Mouse (Mus musculus): ENCODE data around the gene Plxdc1.
"Not testable (repeated sequence)": the region's sequence is repeated elsewhere in the genome, so short reads cannot be mapped to it uniquely, and the experiment has no call there.

The Plxdc1 gene

DNA sequence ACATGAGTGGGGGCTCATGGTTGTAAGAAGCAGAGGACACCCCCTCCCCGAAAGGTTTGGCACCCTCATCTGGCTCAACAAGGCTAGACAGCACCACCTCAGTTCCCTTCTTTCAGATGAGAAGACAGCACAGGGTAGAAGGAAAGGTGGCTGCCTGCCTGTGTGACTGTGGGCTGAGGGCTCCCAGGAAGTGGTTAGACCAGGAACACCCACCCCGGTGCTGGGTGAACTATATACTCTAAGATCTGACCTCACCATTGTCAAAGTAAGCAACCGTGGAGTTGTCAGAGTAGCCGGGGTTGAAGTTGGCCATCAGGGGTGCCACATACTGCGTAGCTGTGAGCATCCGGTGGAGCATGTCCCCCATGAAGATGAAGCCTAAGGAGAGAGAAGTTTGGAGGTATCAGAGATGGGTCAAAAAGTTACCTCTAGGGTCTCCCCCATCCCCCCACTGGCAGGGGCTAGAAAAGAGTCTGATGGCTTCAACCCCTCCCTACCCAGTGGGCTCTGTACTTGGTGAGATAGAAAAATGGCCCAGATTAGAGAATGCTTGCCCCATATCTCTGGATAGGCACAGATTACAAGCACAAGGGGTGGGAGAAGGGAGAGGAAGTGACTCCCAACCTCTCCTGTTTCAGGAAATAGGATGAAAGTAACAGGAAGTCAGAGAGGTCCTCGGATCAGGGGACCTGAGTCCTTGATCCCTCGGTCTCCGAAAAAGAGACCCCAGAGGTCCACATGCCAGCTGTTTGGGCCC is 30.9 kb downstream of the Plxdc1 start:
- DNase-seq (ENCODE audit: low read depth, low spot score): no peak

DNA sequence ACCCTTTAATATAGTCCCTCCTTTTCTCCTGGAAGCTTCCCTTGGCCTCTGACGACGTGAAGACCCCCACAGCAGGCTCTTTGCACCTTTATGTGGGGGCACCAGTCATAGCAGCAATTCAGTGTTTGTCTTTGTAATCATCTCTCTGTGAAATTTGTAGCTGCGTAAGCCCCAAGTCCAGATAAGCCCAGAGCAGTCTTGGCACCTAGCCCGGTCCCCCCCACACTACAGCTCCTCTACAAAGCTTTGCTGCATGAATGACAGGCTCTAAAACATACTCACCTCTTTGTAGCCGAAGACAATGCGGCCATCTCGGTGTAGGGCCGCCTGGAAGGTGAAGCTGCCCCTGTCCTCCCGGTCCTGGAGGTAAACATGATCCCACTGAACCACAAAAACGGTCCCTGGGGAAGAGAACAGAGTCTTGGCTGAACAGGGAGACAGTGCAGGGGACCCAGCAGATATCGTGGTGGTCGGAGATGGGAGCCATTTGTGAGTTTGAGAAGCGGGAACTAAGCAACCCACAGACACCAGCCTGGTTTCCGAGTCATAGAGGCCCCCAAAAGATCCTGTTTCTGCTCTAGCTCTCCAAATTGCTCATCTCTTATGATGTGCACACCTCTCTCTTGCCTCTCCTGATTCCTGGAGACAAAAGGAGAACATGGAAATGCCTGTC is 31.6 kb downstream of the Plxdc1 start:
- no peak for DNase-seq (ENCODE audit: low read depth, low spot score)

DNA sequence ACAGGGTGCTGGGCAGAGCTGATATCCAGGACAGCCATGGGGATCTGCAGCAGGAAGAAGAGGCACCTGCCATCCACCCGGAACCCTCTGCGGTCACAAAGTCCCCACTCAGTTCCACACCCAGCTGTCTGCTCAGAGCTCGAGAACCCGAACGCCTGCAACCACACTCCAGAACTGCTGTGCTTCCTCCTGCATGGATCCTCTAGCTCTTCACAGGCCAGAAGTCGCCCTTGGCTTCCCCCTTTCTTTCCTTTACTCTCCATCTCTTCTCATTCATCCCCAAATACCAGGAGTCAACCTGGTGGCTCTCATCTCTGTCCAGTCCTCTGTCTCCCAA is 32.3 kb downstream of the Plxdc1 start:
- no peak for DNase-seq (ENCODE audit: low read depth, low spot score)

DNA sequence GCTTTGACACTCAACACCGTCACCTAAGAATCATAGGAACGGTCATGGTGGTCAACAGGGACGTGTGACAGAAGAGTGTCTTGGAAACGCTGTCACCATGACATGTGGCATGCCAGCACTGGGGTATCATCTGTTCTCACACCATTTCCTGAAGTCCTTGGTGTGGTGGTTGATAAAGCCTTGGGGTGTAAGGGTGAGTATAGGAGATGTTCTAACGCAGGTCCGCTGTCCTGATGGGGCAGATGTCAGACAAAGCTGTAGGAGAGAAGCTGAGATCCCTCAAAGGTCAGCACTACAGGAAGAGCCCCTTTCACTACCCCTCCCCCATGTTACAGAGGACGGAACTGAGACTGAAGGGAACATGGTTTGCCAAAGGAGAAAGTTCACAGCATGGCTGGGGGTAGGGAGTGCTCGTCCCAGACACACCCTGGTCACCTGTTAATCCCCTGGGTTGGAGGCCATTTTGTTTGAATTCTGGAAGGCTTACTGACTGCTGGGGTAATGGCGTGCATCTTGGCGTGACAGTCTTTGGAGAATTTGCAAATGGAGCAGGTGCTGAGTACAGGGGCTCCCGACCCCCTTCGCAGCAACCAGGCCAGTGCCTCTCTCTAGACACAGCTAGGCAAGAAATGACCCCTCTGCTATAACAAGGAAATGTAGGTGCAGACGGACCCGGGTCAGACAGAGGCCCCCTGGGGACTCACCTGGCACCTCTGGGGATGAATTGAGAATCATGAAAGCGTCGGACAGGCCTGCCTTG is 32.9 kb downstream of the Plxdc1 start:
- DNase-seq (ENCODE audit: low read depth, low spot score): no peak

DNA sequence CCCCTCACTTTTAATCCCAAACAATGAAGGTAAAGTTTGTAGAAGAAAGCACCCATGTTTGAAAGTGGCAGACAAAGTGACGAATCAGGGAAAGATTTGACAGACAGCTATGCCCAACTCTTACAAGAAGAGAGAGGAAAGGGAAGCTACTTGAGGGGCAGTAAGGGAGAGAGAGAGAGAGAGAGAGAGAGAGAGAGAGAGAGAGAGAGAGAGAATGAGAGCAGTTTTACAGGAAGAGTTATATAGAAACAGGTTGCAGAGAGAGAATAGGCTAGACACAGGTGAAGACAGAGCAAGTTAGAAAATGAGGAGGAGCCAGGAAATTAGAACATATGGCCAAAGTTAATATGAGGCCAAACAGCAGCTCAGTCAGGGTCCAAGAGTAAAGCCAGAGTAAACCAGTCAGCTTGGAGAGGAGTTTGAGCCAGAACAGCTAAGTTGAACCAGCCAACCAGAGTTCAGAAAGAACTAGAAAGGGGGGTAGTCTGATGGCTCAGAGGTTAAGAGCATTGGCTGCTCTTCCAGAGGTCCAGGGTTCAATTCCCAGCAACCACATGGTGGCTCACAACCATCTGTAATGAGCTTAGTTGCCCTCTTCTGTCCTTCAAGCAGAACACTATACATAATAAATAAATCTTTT is 33.8 kb downstream of the Plxdc1 start:
- DNase-seq (ENCODE audit: low read depth, low spot score): no peak

DNA sequence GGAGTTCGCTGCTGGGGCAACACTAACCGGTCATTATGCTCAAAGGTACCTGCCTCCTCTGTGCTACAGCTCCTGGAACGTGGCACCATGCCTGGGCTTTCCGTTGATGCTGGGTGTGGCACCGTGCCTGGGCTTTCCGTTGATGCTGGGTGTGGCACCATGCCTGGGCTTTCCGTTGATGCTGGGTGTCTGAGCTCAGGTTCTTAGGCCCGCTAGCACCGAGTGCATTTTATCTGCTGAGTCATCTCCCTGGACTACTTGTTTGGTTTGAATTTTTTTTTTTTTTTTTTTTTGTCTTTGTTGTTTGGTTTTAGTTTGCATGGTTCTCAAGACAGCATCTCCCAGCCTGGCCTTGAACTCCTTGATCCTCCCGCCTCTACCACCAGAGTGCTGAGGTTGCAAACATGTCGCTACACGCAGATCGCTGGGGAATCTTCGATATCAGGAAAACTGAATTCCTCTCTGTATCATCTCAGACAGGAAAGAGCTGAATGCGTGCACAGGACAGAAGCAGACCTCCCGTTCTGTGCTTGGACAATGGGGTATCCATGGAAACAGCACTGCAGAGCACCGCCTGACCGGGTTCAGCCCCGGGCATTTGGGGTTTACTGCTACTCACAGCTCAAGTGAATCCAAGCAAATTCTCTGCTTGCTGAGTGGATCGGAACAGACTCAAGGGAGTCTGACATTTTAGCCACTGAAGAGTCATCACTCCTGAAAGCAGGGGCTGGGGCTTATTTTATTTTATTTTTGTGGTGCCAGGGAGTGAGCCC is 36.4 kb downstream of the Plxdc1 start:
- peak; percentile 75 for DNase-seq (ENCODE audit: low read depth, low spot score)

DNA sequence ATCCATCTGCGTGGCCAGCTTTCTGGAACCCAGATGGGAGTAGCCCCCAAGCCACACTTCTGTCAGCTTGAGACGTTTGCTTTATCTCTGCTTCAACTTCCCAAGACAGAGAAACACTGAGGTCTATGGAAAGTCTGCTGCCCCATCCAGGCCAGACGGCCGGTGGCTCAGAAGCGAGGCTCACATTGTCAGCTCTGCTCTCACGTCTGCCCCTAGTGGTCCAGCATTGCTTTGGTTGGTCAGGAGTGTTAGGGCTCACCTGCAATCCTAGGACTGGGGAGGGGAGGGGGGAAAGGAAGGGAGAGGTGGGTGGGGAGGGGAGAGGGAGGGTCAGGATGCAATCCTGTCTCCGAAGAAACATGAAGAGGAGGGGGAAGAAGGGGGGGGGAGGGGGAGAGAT is 38.8 kb downstream of the Plxdc1 start:
- peak; percentile 56 for DNase-seq (ENCODE audit: low read depth, low spot score)

DNA sequence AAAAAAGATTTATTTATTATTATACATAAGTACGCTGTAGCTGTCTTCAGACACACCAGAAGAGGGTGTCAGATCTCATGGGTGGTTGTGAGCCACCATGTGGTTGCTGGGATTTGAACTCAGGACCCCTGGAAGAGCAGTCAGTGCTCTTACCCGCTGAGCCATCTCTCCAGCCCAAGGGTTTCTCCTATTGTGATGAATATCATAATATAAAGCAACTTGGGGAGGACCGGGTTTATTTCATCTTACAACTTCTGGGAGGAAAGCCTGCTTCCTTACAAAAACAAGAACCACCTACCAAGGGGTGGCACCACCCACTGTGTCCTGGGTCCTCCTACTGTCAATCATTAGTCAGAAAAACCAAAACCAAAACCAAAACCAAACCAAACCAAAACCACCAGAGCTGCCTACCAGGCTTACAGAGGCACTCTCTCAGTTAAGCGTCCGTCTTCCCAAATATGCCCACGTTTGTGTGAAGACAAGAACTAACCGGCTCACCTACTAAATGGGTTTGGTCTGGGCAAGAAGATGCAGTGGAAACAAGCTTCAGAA is 40.4 kb downstream of the Plxdc1 start:
- DNase-seq (ENCODE audit: low read depth, low spot score): not testable (repeated sequence)

DNA sequence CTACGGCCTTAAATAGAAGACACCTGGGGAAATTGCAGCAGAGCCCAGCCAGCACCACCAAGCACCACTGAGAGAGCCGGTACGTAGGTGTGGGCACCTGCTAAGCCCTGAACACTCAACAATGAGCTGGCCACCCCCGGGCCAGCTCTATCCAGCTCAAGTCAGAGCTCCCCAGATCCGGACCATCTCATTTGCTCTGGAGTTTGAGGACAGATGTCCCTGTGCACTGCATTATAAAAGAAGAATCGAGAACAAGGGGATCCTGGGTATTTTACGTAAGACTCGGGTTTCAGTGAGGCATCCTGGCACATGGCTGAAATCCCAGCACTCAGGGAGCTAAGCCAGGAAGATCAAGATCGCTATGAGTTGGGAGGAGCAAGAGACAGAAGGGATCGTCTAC is 41.2 kb downstream of the Plxdc1 start:
- DNase-seq (ENCODE audit: low read depth, low spot score): no peak

DNA sequence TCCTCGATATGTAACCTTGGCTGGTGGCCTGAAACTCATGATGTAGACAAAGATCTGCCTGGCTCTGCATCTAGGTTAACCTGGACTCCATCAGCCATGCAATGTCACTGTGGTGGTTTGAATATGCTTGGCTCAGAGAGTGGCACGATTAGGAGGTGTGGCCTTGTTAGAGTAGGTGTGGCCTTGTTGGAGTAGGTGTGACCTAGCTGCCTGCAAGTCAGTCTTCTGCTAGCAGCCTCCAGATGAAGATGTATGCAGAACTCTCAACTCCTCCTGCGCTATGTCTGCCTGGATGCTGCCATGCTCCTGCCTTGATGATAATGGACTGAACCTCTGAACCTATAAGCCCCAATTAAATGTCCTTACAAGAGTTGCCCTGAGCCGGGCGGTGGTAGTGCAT is 43.0 kb downstream of the Plxdc1 start:
- DNase-seq (ENCODE audit: low read depth, low spot score): no peak

DNA sequence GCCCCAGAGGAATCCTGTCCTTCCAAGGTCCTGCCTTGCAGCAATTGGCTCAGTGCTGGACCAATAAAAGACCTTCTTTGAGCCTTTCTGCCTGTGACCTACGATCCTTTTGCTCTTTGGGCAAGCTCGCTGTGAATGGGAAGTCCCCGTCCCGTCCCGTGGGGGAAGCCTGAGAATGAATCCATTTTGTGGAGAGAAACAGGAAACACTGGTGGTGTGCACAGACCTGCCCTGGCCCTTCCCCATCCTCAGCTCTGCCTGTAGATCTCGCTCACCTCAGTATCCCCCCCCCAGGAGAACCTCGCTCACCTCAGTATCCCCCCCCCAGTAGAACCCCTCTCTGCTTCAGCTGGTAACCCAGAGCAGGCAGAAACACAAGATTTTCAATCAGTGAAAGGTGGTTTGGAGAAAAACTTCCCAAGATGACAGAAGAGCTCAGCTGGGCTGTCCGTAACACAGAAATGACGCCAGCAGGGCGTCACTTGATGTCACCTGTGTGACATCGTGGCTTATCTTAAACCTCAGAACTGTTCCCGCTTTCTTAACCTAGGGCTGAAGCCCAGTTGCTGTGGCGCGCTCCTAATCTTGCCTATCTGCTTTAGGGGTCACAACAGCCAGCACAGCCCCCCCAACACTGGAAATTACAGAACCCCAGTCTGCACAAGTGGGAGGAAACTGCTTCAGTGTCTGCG is 43.7 kb downstream of the Plxdc1 start:
- no peak for DNase-seq (ENCODE audit: low read depth, low spot score)

DNA sequence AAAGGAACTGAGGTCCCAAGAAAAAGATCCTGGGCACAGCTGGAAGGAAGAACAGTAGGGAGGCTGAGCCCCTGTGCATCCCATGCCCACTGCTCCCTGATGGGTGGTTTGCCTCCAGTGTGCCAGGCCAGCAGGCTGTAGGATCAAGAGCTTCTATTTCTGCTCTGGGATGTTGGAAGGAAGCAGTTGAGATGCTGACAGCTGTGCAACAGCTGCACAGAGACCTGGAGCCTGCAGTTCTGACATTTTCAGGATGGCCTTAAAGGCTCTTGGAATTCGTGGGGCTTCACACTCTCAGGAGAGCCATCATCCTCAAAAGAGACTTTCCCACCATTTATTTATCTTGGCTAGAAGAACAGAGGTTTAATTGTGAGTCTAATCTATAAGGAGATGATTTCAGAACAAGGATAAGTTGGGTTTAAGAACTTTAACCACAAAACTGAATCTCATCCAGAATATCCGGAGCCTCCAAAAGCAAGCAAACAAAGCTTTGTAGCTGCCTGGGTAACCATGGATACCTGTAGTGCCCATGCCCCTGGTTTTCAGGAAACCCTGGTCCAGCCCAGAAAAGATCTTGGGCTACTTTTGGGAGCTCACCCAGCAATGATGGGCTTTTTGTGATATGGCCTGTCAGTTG is 48.7 kb downstream of the Plxdc1 start:
- no peak for DNase-seq (ENCODE audit: low read depth, low spot score)

DNA sequence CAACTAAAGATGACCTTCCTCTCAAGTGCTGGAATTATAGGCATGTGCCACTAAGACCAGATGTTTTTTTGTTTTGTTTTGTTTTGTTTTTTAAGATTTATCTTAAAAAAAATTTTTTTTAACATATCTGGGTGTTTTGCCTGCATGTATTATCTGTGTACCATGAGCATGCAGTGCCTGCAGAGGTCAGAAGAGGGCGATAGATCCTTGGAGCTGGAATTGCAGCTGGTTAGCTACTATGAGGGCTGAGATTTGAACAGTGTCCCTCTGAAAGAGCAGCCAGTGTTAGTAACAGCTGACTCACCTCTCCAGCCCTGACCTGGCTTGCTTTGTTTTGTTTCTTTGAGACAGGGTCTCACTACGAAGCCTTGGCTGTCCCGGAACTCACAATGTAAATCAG is 49.5 kb downstream of the Plxdc1 start:
- DNase-seq (ENCODE audit: low read depth, low spot score): peak; percentile 66

DNA sequence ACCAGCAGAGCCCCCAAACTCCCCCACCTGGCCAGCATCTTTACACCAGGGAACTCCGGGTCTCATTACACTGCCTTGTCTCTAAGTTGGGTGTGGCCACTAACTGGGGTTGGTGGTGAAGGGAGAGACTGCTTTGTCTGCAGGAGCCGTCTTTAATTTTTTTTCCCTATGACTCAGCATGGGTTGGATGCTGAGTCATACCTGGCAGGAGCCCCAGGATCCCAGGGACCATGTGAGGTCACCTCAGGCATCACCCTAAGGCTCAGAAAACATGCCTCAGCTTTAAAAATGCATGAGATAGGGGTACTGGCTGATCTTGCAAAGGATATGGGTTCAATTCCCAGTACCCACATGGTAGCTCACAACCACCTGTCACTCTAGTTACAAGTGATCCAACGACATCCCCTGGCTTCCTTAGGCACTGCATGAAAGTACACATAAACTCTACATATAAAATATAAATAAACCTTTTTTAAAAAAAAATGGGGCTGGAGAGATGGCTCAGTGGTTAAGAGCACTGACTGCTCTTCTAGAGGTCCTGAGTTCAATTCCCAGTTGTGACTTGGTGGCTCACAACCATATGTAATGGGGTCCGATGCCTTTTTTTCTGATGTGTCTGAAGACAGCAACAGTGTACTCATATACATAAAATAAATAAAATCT is 50.2 kb downstream of the Plxdc1 start:
- DNase-seq (ENCODE audit: low read depth, low spot score): no peak

DNA sequence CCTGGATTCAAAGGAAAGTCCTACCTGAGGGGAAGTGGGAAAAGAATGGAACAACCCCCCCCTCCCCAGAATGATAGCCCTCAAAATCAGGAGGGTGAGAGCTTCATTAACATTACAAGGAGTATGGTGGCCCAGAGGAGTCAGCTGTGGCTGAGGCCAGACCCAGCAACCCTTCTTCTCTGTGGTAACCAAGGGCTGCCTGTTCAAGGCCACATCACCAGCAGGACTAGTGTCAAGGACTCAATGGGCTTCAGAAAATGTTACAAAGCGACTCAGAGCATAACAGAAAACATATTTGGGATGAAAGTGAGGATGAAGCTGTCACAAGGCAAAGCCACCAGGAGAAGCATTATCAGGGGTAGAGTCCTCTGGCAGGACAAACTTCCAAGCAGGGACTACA is 52.7 kb downstream of the Plxdc1 start:
- DNase-seq (ENCODE audit: low read depth, low spot score): no peak

DNA sequence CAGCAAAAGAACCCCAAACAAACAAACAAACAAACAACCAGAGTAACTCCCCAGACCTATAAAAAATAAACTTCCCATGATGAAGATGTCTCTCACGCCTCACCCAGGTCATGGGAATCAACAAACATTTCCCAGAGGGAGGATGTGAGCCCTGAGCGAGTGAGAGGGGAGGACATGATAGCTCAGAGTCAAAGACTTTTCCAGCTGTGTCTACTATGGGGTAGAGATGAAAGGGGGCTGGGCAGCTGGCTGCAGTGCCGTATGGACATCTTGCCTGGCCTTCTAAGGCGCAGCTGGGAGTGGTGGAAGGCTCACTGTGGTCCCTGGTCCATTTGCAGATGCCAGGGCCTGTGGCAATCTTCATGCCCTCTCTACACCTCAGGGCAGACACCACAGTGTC is 57.3 kb downstream of the Plxdc1 start:
- no peak for DNase-seq (ENCODE audit: low read depth, low spot score)

DNA sequence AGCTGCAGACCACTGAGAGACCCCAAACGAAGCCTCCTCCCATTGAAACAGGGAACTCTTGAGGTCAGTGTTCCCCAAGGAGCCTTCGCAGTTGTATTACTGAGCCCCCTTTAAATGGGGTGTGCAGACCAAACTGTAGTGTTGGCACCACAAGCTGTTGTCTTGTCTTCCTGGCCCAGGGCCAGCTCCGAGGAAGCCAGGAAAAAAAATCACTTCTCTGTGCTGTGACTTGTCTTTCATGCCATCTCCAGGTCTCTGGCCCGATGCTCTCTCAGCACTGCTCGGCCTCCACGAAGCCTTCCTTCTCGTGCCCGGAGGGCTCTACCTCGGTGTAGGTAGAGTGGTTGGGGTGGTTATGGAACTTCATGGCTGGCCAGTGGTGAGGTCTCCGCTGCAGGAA is 62.0 kb downstream of the Plxdc1 start:
- no peak for DNase-seq (ENCODE audit: low read depth, low spot score)

DNA sequence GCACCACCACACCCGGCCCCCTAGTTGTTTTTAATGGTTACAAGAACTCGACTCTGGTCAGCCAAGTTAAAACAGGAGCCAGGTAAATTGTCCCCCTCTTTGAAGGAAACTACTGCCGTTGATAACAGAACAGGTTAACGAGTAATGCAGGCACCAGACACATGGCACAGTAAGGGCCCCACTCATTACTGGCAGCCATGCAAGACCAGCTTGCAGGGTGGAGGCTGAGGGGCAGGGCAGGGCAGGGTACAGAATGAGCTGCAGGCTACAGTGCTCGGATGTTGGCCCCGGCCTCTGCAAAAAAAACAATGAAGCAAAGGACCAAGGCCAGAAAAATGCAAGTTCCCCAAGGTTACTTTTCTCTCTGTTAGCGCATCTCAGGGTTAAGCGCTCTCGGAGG is 62.6 kb downstream of the Plxdc1 start:
- no peak for DNase-seq (ENCODE audit: low read depth, low spot score)

DNA sequence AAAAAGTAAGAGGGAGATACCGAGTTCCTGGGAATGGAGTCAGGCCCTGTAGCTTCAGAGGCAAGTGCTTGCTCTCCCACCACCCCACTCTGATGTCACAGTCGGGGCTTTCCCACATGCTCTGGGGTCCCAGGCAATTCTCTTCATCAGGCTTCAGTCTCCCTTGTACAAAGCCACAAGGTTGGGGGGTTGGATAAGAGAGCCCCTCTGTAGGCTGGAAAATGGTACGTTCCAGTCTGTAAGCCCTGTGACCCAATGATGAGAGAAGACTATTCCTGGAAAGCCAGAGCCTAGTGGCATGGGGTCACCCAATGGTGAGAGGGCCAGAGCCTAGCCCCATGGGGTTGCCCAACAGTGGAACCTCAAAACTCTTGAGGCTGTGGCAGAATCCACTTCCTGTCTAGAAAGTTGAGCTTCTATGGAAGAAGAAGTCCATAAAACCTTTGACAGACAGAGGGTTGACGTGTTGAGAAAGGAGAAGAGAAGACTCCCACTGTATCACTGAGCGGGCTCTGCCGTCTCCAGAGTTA is 70.2 kb downstream of the Plxdc1 start:
- no peak for DNase-seq (ENCODE audit: low read depth, low spot score)

Data from mesoderm, embryonic 11.5 days (tissue).